In the genomic region with DNA sequence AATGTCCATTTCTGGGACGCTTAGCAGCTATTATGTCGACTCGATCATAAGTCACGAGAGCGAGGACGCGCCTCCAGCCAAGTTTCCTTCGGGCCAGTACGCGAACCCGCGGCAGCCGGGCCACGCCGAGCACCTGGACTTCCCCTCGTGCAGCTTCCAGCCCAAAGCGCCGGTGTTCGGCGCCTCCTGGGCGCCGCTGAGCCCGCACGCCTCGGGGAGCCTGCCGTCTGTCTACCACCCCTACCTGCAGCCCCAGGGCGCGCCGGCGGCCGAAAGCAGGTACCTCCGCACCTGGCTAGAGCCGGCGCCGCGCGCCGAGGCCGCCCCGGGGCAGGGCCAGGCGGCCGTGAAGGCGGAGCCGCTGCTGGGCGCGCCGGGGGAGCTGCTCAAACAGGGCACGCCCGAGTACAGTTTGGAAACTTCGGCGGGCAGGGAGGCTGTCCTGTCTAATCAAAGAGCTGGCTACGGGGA, we compare ENCODE assay signal across 8 mouse cellular contexts. TPM values are rescaled to one million over a fixed set of nuclear protein-coding genes. Genes with fewer than 3 reads are reported as not detected.
A peak's percentile ranks its signal among the peaks of the same experiment; 100 is the strongest.
DNase-seq lines count a peak whose midpoint lies in the region; ATAC-seq and TF ChIP-seq lines count a peak whose summit lies in the region.

No protein-coding gene starts in this region.

- H3K4me2 ChIP-seq in stomach, postnatal 0 days (replicated peaks; ENCODE audit: low read depth) = peak overlapping the region; percentile 45

- peak overlapping the region; percentile 30; the same call in 1 of the 2 replicates for H3K4me3 ChIP-seq in spleen, adult 2 months (ENCODE audit: extremely low read depth, insufficient read depth, insufficient read length)
- peak overlapping the region; percentile 66 for H3K4me3 ChIP-seq in embryonic fibroblast, embryonic 13.5 days (ENCODE audit: insufficient read depth, low read length)
- peak overlapping the region; percentile 34 for H3K4me3 ChIP-seq in stomach, postnatal 0 days (ENCODE audit: low read depth, low read length)

- H3K9ac ChIP-seq in stomach, postnatal 0 days (ENCODE audit: low read length) = no peak overlapping the region

- H3K27ac ChIP-seq in spleen, adult 2 months (ENCODE audit: insufficient read depth, low read length) = no peak overlapping the region
- H3K27ac ChIP-seq in embryonic fibroblast, embryonic 13.5 days (ENCODE audit: insufficient read depth, low read length) = peak overlapping the region; percentile 68
- H3K27ac ChIP-seq in stomach, postnatal 0 days (replicated peaks) = no peak overlapping the region

- TF ChIP-seq EP300 in stomach, postnatal 0 days (optimal IDR thresholded peaks at IDR 0.05) = no peak

- no peaks in the 10 kb centered on the region for H3K36me3 ChIP-seq in spleen, adult 2 months (ENCODE audit: control insufficient read depth, insufficient read depth, low read length)
- H3K36me3 ChIP-seq in stomach, postnatal 0 days (ENCODE audit: control insufficient read depth, insufficient read depth, low read length) = no peaks in the 10 kb centered on the region

- peaks cover 39% of the 10 kb centered on the region for H3K27me3 ChIP-seq in spleen, adult 2 months (ENCODE audit: control insufficient read depth, insufficient read depth, low read length)
- H3K27me3 ChIP-seq in stomach, postnatal 0 days (ENCODE audit: control insufficient read depth, insufficient read depth, low read length) = peaks cover 46% of the 10 kb centered on the region

- DNase-seq in spleen, adult 2 months (ENCODE audit: low read depth in 1 of 2, low spot score in 2 of 2) = no peak
- DNase-seq in spleen, postnatal 36 days (ENCODE audit: low spot score in 2 of 2) = no peak
- peak; percentile 77 to 87 for DNase-seq in kidney, postnatal 36 days
- DNase-seq in stomach, postnatal 0 days (ENCODE audit: low spot score) = peak; percentile 61
- DNase-seq in retina, embryonic 14.5 days (ENCODE audit: low spot score) = no peak
- no peak for DNase-seq in thymus, postnatal 0 days (ENCODE audit: low spot score)

- TF ChIP-seq CTCF in spleen, adult 2 months (IDR thresholded peaks at IDR 0.05; ENCODE audit: extremely low read depth, insufficient read depth, insufficient read length, insufficient replicate concordance) = no peak
- no peak for TF ChIP-seq CTCF in embryonic fibroblast, embryonic 13.5 days (IDR thresholded peaks at IDR 0.05; ENCODE audit: borderline replicate concordance, insufficient read depth, low read length)
- no peak for TF ChIP-seq CTCF in stomach, postnatal 0 days (IDR thresholded peaks at IDR 0.05; ENCODE audit: low read depth)

- WGBS in spleen, adult 2 months = 2% methylated on average over 52 of the region's 52 CpGs
- WGBS in stomach, postnatal 0 days = under 1% methylated on average over 52 of the region's 52 CpGs

- ATAC-seq in stomach, postnatal 0 days (ENCODE audit: low FRiP score, low TSS enrichment) = peak; percentile 62
- ATAC-seq in monocyte, adult 5-6 weeks (replicated peaks; ENCODE audit: insufficient number of reproducible peaks, low FRiP score, low TSS enrichment, poor library complexity, severe bottlenecking) = no peak

- H3K9me3 ChIP-seq in stomach, postnatal 0 days (ENCODE audit: control insufficient read depth, low read length) = no peaks in the 10 kb centered on the region

- TF ChIP-seq POLR2A in spleen, adult 2 months (IDR thresholded peaks at IDR 0.05; ENCODE audit: low read depth, low read length) = no peak
- TF ChIP-seq POLR2A in embryonic fibroblast, embryonic 13.5 days (IDR thresholded peaks at IDR 0.05; ENCODE audit: low read depth, low read length) = no peak; the same call in none of the 2 replicates

- peaks cover 2% of the 10 kb centered on the region for H3K4me1 ChIP-seq in spleen, adult 2 months (ENCODE audit: control insufficient read depth, insufficient read depth, insufficient read length)
- H3K4me1 ChIP-seq in embryonic fibroblast, embryonic 13.5 days (ENCODE audit: control insufficient read depth, insufficient read depth, low read length) = no peaks in the 10 kb centered on the region
- H3K4me1 ChIP-seq in stomach, postnatal 0 days (replicated peaks; ENCODE audit: control insufficient read depth, insufficient read depth) = no peaks in the 10 kb centered on the region; the same call in 1 of the 2 replicates

RNA-seq across cellular contexts. Expression of a gene that starts 0.3 kb away (rescaled TPM):
- 0.26 and 0.27 TPM in 2 replicates for polyA plus RNA-seq in spleen, adult 2 months (2012; rRNA removed)
- polyA plus RNA-seq in embryonic fibroblast, embryonic 13.5 days (2011; ENCODE audit: insufficient read length, low read depth, missing spikeins) = 43.5 and 51.7 TPM in 2 replicates
- 0.05 and 0.06 TPM in 2 replicates for polyA plus RNA-seq in stomach, postnatal 0 days (2015; fragmentation: Nextera tagmentation; extraction: Ambion mirVana)
- polyA plus RNA-seq in thymus, postnatal 0 days (2015; fragmentation: Nextera tagmentation; extraction: Ambion mirVana) = 0.09 TPM in 1 of 2 replicates, not detected in the other
- not detected in 3 replicates for total RNA-seq in monocyte, adult 5-6 weeks (2017)

RNA-seq across cellular contexts. Expression of a gene that starts 10.1 kb away (rescaled TPM):
- polyA plus RNA-seq in spleen, adult 2 months (2012; rRNA removed) = 0.37 and 0.43 TPM in 2 replicates
- polyA plus RNA-seq in embryonic fibroblast, embryonic 13.5 days (2011; ENCODE audit: insufficient read length, low read depth, missing spikeins) = 11.7 and 20.1 TPM in 2 replicates
- 0.42 and 0.83 TPM in 2 replicates for polyA plus RNA-seq in stomach, postnatal 0 days (2015; fragmentation: Nextera tagmentation; extraction: Ambion mirVana)
- not detected in 2 replicates for polyA plus RNA-seq in thymus, postnatal 0 days (2015; fragmentation: Nextera tagmentation; extraction: Ambion mirVana)
- total RNA-seq in monocyte, adult 5-6 weeks (2017) = not detected in 3 replicates

RNA-seq across cellular contexts. Expression of a gene that starts 14.8 kb away (rescaled TPM):
- 0.60 and 0.62 TPM in 2 replicates for polyA plus RNA-seq in spleen, adult 2 months (2012; rRNA removed)
- 13.1 and 22.5 TPM in 2 replicates for polyA plus RNA-seq in embryonic fibroblast, embryonic 13.5 days (2011; ENCODE audit: insufficient read length, low read depth, missing spikeins)
- polyA plus RNA-seq in stomach, postnatal 0 days (2015; fragmentation: Nextera tagmentation; extraction: Ambion mirVana) = 5.5 and 6.0 TPM in 2 replicates
- 0.19 TPM in 1 of 2 replicates, not detected in the other for polyA plus RNA-seq in thymus, postnatal 0 days (2015; fragmentation: Nextera tagmentation; extraction: Ambion mirVana)
- not detected in 3 replicates for total RNA-seq in monocyte, adult 5-6 weeks (2017)

RNA-seq across cellular contexts. Expression of a gene that starts 20.7 kb away (rescaled TPM):
- polyA plus RNA-seq in spleen, adult 2 months (2012; rRNA removed) = 1.2 and 1.3 TPM in 2 replicates
- 9.6 and 14.1 TPM in 2 replicates for polyA plus RNA-seq in embryonic fibroblast, embryonic 13.5 days (2011; ENCODE audit: insufficient read length, low read depth, missing spikeins)
- 6.9 and 7.9 TPM in 2 replicates for polyA plus RNA-seq in stomach, postnatal 0 days (2015; fragmentation: Nextera tagmentation; extraction: Ambion mirVana)
- polyA plus RNA-seq in thymus, postnatal 0 days (2015; fragmentation: Nextera tagmentation; extraction: Ambion mirVana) = 0.10 TPM in 1 of 2 replicates, not detected in the other
- not detected in 3 replicates for total RNA-seq in monocyte, adult 5-6 weeks (2017)

RNA-seq across cellular contexts. Expression of a gene that starts 31.6 kb away (rescaled TPM):
- polyA plus RNA-seq in spleen, adult 2 months (2012; rRNA removed) = 0.37 and 0.40 TPM in 2 replicates
- 4.1 and 5.9 TPM in 2 replicates for polyA plus RNA-seq in embryonic fibroblast, embryonic 13.5 days (2011; ENCODE audit: insufficient read length, low read depth, missing spikeins)
- polyA plus RNA-seq in stomach, postnatal 0 days (2015; fragmentation: Nextera tagmentation; extraction: Ambion mirVana) = 7.5 and 8.2 TPM in 2 replicates
- polyA plus RNA-seq in thymus, postnatal 0 days (2015; fragmentation: Nextera tagmentation; extraction: Ambion mirVana) = 0.15 and 0.16 TPM in 2 replicates
- total RNA-seq in monocyte, adult 5-6 weeks (2017) = not detected in 3 replicates

Comparison
In these comparisons a context has a peak if more than half of its experiments do, and no peak if none do; other contexts are left out.
1. DNase-seq: peak in kidney, postnatal 36 days (2 of 2) and stomach, postnatal 0 days (single experiment); none in spleen, adult 2 months (0 of 2), spleen, postnatal 36 days (0 of 2), retina, embryonic 14.5 days (single experiment) and thymus, postnatal 0 days (single experiment).
2. RNA of a gene that starts 0.3 kb away (polyA plus RNA-seq): 43.5 to 51.7 TPM in embryonic fibroblast, embryonic 13.5 days; 0.26 to 0.27 TPM in spleen, adult 2 months, 0.09 TPM in thymus, postnatal 0 days and 0.05 to 0.06 TPM in stomach, postnatal 0 days; every median in the first group is over 10 times any median in the second.
3. Peak in every context shown above with its lines, with median percentiles within 50 percentile points of each other: H3K4me3 ChIP-seq.